Mouse (Mus musculus) stomach, embryonic 14.5 days (tissue): Measurements from ENCODE around the gene Clic3. TPM values are rescaled to one million over a fixed set of nuclear protein-coding genes. Genes with fewer than 3 reads are reported as not detected.
"Not testable (repeated sequence)": the region's sequence is repeated elsewhere in the genome, so short reads cannot be mapped to it uniquely, and the experiment has no call there.

ENCODE experiments used
- ATAC-seq: fragments of 200-750 bp; cut with Nextera tagmentation; 2 replicates; pipeline ENCODE4 v1.8.0; 2017; ENCODE audit warnings: low read depth, moderate TSS enrichment; ENCODE audit not compliant: insufficient number of reproducible peaks, insufficient read depth, low FRiP score
- H3K27ac ChIP-seq: fragments of 300-500 bp; sonication (generic); 2 replicates; pipeline ENCODE4 v1.5.1; 2014; ENCODE audit warnings: mild to moderate bottlenecking, low read length, moderate library complexity, mixed read lengths
- H3K27me3 ChIP-seq: fragments of 300-500 bp; sonication (generic); 2 replicates; pipeline ENCODE4 v1.6.1; 2014; ENCODE audit warnings: low read length, control low read depth, mixed read lengths; ENCODE audit not compliant: control insufficient read depth, insufficient read depth
- H3K36me3 ChIP-seq: fragments of 300-500 bp; sonication (generic); 2 replicates; pipeline ENCODE4 v1.6.1; 2014; ENCODE audit warnings: mild to moderate bottlenecking, control low read depth, low read length, moderate library complexity, mixed read lengths; ENCODE audit not compliant: control insufficient read depth, insufficient read depth
- H3K4me1 ChIP-seq: fragments of 300-500 bp; sonication (generic); 2 replicates; pipeline ENCODE4 v1.6.1; 2014; ENCODE audit warnings: low read length, control low read depth, mixed read lengths; ENCODE audit not compliant: control insufficient read depth, insufficient read depth
- H3K4me2 ChIP-seq: fragments of 300-500 bp; sonication (generic); replicated peaks from 2 replicates; pipeline ENCODE4 v1.6.1; 2014; ENCODE audit warnings: low read depth, low read length, control low read depth
- H3K4me3 ChIP-seq: fragments of 300-500 bp; sonication (generic); 2 replicates; pipeline ENCODE4 v1.5.1; 2014; ENCODE audit warnings: low read depth, low read length, control low read depth
- H3K9ac ChIP-seq: fragments of 300-500 bp; sonication (generic); replicated peaks from 2 replicates; pipeline ENCODE4 v1.6.1; 2014; ENCODE audit warnings: low read depth, mild to moderate bottlenecking, control low read depth, low read length, moderate library complexity, mixed read lengths
- H3K9me3 ChIP-seq: fragments of 300-500 bp; sonication (generic); 2 replicates; pipeline ENCODE4 v1.6.1; 2016; ENCODE audit warnings: low read depth, low read length, control low read depth; ENCODE audit not compliant: control insufficient read depth
- WGBS: fragments of 180-500 bp; shearing (Covaris S2); extraction: QIAGEN DNeasy Blood & Tissue Kit; methylation state at CpG from one replicate; pipeline ENCODE4 v1.1.7; 2014; 5-methylcytosine and 5-hydroxymethylcytosine counted together
- polyA plus RNA-seq: library from polyadenylated mRNA; unstranded; fragments of >200 nt; fragmentation: Nextera tagmentation; extraction: Ambion mirVana; gene quantifications from 2 replicates; pipeline ENCODE4 v1.2.1, GENCODE M21; 2014

Gene Clic3
- 7.2 and 9.0 TPM in 2 replicates for polyA plus RNA-seq

DNA sequence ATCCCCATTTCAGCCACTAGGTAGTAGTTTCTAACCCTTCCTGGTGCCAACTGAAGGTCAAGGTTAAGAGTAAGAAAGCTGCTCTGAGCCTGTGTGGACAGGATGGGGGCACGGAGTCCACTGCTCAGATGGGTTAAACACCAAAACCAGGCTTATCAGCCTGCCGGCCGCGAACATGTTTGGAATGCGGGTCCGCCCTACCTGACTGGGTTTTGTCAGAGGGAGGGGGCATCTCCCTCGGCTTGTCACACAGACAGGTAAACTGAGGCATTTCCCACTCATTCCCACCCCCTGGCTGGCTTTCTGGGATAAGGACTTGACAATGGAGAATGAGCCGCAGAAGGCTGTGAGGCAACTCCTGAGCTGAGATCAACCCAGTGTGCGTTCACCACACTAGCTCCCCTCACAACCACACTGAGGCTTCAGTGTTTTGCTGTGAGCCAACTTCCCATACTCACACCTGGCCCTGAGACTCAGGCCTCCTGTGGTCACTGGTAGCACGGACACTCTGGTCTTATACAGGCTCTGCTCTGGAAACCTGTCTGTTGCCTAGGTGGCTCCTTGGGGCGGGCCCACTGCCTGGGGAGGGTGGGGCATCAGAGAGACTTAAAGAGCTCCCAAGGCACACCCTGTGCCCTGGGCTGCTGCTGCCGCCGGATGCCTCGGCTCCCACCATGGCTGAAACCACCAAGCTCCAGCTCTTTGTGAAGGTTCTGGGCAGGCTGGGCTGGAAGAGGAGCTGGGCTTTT, at the start of gene Clic3:
Gene Clic3, plus strand, starts transcription at position 634 of the 749 bp plus-strand sequence.
- no peaks in the 10 kb centered on the region for H3K27me3 ChIP-seq
- H3K4me1 ChIP-seq = peaks cover 14% of the 10 kb centered on the region
- H3K9ac ChIP-seq = no peak within 1 kb of the TSS
- 50% methylated on average over 14 of the region's 14 CpGs for WGBS
- H3K36me3 ChIP-seq = peaks cover 6% of the 10 kb centered on the region
- no peak within 1 kb of the TSS for H3K4me3 ChIP-seq
- H3K4me2 ChIP-seq = no peak within 1 kb of the TSS
- no peaks in the 10 kb centered on the region for H3K9me3 ChIP-seq
- no peak for ATAC-seq
- no peak within 1 kb of the TSS for H3K27ac ChIP-seq

- Histone ChIP-seq H3K27me3 (0 out of 2 replicates have a peak, but pooled peaks cover under 1% of the 10 kb centered on the region), H3K9me3 (no peaks in the 10 kb centered on the region), H3K4me3 (no peak overlapping the region), H3K4me2 (no peak overlapping the region), H3K36me3 (no peaks in the 10 kb centered on the region), H3K27ac (no peak overlapping the region), H3K4me1 (no peaks in the 10 kb centered on the region), H3K9ac (no peak overlapping the region)
- WGBS = 85% methylated on average over 10 of the region's 10 CpGs
- ATAC-seq = no peak
These were observed 47.7 kb upstream of the Clic3 start for GRCm38 (mm10) chr2:25408908-25409307.

DNA sequence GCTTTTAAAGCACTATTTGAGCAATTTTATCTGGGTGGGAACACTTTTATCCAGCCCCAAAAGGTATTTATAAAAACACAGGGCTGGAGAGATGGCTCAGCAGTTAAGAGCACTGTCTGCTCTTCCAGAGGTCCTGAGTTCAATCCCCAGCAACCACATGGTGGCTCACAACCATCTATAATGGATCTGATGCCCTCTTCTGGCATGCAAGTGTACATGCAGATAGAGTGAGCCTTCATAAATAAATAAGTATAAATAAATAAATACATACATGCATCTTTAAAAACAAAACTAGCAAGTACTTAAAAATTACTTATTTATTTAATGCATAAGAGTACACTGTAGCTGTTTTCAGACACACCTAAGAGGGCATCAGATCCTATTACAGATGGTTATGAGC, 43.2 kb upstream of the Clic3 start:
- not testable (repeated sequence) for H3K9me3 ChIP-seq, H3K36me3 ChIP-seq, H3K9ac ChIP-seq, H3K4me1 ChIP-seq, H3K4me3 ChIP-seq, H3K4me2 ChIP-seq, H3K27me3 ChIP-seq, ATAC-seq, H3K27ac ChIP-seq

- no peak overlapping the region for H3K9ac ChIP-seq
- no peaks in the 10 kb centered on the region for H3K27me3 ChIP-seq
- no peaks in the 10 kb centered on the region for H3K9me3 ChIP-seq
- H3K4me1 ChIP-seq = no peaks in the 10 kb centered on the region
- WGBS = 15% methylated on average over 3 of the region's 3 CpGs
- no peak overlapping the region for H3K4me2 ChIP-seq
- no peak overlapping the region for H3K4me3 ChIP-seq
- ATAC-seq = no peak
- no peaks in the 10 kb centered on the region for H3K36me3 ChIP-seq
- H3K27ac ChIP-seq = no peak overlapping the region
These were observed 39.2 kb upstream of the Clic3 start for GRCm38 (mm10) chr2:25417426-25417825.

DNA sequence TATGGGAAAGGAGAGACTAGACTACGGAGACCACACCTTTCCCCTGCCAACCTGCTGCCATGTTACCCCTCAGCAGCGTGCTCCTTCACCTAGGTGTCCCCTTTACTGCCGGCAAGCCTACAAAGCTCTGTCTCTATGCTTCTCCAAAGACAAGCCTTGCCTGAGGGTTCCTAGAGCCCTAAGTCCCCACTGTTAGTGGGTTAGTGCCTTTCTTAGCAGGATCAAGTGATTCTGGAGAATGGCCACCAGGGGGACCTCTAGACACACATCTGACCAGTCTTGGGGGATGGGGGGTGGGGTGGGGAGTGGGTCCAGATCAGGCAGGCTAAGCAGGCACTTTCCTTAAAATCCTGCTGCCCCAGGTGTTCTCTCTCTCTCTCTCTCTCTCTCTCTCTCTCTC, 34.7 kb upstream of the Clic3 start:
- Histone ChIP-seq H3K9ac (no peak overlapping the region), H3K9me3 (no peaks in the 10 kb centered on the region), H3K4me1 (no peaks in the 10 kb centered on the region), H3K27me3 (peaks cover 5% of the 10 kb centered on the region; the same call in 1 of the 2 replicates), H3K27ac (no peak overlapping the region), H3K4me3 (no peak overlapping the region), H3K4me2 (no peak overlapping the region), H3K36me3 (no peaks in the 10 kb centered on the region)
- WGBS = 22% methylated on average over 3 of the region's 3 CpGs
- no peak for ATAC-seq

DNA sequence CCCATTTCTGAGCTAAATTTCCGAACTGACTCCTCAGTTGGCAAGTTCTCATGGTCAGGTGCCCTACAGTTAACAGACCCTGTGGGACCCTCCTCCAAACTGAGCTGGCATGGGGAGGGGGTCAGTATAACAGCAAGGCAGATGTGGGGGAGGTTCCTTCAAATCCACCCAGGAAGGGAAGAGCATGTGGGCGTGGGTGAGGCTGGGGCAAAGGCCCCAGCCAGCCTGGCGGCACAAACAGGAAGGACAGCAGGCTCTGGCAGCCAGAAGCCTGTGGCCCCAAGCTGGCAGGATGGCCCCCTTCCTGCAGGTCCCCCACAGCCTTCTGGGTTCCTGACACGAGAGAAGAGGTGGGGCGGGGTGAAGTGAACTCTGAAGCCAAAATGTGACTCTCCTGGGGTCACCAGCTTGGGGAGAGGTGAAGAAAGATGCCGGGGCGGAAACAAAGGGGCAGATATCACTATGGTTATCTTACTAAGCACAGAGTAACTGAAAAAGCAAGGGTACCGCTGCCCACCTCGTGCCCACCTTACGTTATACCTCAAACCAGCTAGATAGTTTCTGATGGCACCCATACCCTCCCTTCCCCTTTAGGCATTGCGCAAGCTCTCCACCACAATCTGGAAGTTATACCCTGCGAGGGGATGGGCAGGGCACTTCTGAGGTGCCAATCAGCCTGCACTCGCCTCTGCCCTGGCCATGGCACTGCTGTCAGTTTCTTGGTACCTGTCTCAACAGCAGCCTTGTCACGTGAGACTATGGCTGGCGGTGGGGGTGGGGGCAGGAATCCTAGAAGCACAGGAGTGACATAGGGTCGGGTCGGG, 33.8 kb upstream of the Clic3 start, which contains the start of gene Fut7:
Gene Fut7, plus strand, starts transcription at position 681 of the 824 bp plus-strand sequence.
- no peak within 1 kb of the TSS for H3K4me3 ChIP-seq
- no peak within 1 kb of the TSS for H3K27ac ChIP-seq
- no peak within 1 kb of the TSS for H3K9ac ChIP-seq
- no peaks in the 10 kb centered on the region for H3K9me3 ChIP-seq
- H3K4me1 ChIP-seq = no peaks in the 10 kb centered on the region
- H3K4me2 ChIP-seq = no peak within 1 kb of the TSS
- 64% methylated on average over 17 of the region's 17 CpGs for WGBS
- ATAC-seq = no peak
- no peaks in the 10 kb centered on the region for H3K36me3 ChIP-seq
- H3K27me3 ChIP-seq = peaks cover 5% of the 10 kb centered on the region; the same call in 1 of the 2 replicates

DNA sequence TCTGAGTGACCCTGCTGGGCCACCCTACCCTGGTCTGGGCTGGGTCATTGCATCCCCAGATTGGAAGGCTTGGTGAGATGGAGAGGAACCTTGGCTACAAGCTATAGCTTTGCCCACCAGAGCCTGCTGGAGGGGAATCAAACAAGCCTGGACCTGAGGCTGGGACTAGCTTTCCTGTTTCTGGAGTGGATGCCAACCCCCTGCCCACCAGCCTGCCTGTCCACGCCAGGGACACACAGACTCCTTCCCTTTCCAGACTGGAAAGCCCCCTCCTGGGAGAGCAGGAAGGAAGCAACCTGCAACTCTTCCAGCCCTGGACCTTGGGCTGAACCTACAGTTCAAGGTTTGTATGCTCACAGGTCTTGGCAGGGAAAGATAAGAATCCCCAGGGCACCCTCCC, 33.0 kb upstream of the Clic3 start:
- Histone ChIP-seq H3K4me3 (no peak overlapping the region), H3K27me3 (peaks cover 5% of the 10 kb centered on the region; the same call in 1 of the 2 replicates), H3K4me1 (no peaks in the 10 kb centered on the region), H3K4me2 (no peak overlapping the region), H3K9ac (no peak overlapping the region), H3K27ac (no peak overlapping the region), H3K36me3 (no peaks in the 10 kb centered on the region), H3K9me3 (no peaks in the 10 kb centered on the region)
- no peak for ATAC-seq
- 64% methylated on average over 1 of the region's 1 CpGs for WGBS

GRCm38 (mm10) chr2:25425481-25425880, 31.2 kb upstream of the Clic3 start:
- peaks cover 5% of the 10 kb centered on the region; the same call in 1 of the 2 replicates for H3K27me3 ChIP-seq
- ATAC-seq = no peak
- no peak overlapping the region for H3K4me3 ChIP-seq
- no peak overlapping the region for H3K27ac ChIP-seq
- 48% methylated on average over 27 of the region's 27 CpGs for WGBS
- no peaks in the 10 kb centered on the region for H3K9me3 ChIP-seq
- no peak overlapping the region for H3K4me2 ChIP-seq
- no peak overlapping the region for H3K9ac ChIP-seq
- no peaks in the 10 kb centered on the region for H3K36me3 ChIP-seq
- no peaks in the 10 kb centered on the region for H3K4me1 ChIP-seq
